Mouse (Mus musculus): Measurements from ENCODE around the gene B830017H08Rik.

- TF ChIP-seq CTCF (conservative IDR thresholded peaks at IDR 0.05; ENCODE audit: insufficient read depth, insufficient read length, low read depth, low read length) (no peak), POLR2A (IDR thresholded peaks at IDR 0.05; ENCODE audit: low read depth, low read length) (no peak)
Measured at GRCm38 (mm10) chr16:17802456-17802838, 30.5 kb upstream of the B830017H08Rik start.

Measured in kidney, adult 2 months (tissue).